Mouse (Mus musculus) CD4-positive naive resting alpha-beta T cell, adult 57 days (primary cell): ENCODE measurements around the gene Cpne9. TPM values are rescaled to one million over a fixed set of nuclear protein-coding genes. Genes with fewer than 3 reads are reported as not detected.

Experiments
- total RNA-seq: library from RNA; stranded (reverse); gene quantifications from one replicate; pipeline ENCODE4 v1.2.4, GENCODE M21; 2023

Cpne9 gene
- 2.9 TPM for total RNA-seq

GRCm38 (mm10) chr6:113282101-113282802 is at the start of gene Cpne9:
TSS of gene Cpne9 (plus strand) at chr6:113282307.

DNA sequence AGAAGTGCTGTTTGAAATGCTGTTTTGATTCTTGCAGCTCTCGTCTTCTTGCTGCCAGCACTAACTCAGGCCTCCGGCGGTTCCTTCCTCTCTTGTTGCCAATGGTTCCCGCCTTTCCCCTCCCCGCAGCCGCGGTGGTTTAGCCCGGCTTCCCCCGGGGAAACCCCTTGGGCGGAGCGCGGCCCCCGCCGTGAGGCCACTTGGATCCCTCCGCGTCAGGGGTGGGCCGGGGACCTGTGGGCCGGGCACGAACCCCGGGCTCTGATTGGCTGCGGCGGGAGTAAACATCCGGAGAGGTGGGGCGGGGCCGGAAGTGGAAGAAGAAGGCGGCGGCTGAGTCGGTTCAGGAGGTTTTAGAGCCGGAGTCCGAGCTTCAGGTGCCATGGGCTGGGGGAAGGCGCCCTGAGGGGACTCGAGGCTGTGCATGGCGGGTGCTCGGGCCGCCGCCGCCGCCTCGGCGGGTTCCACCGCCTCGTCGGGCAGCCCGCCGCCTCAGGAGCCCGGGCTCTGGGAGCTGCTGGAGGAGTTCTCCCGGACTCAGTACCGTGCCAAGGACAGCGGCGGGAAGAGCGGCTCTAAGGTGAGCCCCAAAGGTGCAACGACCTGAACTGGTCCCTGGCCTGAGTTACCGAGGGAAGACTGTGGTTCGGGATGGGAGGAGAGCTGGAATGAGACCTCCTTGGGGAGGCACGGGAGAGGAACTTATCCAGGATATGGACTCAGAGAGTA is 44.4 kb upstream of the Cpne9 start, which contains the start of gene Mtmr14:
Mtmr14 (plus strand) TSS at position 302 of the 729 bp plus-strand sequence.

GRCm38 (mm10) chr6:113306986-113307349 is 24.9 kb downstream of the Cpne9 start, which contains the start of gene Brpf1:
TSS of gene Brpf1 (plus strand) at chr6:113307137.

DNA sequence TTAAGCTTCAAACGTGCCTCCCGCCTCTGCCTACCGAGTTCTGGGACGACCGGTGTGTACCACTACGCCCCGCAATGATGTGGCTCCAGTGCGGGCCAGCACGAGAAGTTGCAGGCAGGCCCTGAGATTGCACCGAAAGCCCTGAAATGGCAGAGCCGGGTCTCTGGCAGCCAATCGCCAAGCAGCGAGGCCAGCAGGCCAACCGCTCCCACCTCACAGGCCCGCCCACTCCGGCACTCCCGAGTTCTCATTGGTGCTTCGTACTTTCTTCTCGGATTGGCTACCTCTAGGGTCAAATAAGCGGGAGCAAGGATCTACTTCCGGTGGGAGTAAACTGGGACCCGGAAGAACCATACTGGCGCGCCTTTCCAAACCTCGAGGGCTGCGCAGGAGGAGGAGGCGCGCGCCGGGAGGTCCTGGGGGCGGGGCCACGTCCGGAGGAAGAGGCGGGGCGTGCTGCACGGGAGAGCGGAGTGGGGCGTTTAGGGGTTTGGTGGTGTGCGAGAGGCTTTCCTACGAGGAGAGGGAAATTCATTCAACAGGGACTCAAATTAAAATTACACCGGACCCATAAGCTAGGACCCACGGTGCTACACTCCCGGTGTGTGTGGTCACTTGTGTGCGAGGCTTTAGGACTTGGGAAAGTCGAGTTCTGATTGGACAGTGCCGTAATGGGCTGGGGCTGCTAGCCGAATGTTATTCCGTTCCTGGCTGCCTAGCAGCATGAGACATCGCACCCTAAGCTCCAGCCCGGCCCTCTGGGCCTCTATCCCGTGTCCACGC is 44.6 kb downstream of the Cpne9 start, which contains the start of gene Ogg1:
Ogg1 (plus strand) TSS at position 440 of the 783 bp plus-strand sequence.

GRCm38 (mm10) chr6:113343177-113344092 is 61.3 kb downstream of the Cpne9 start, which contains the start of gene Camk1:
TSS of gene Camk1 (minus strand) at chr6:113343984.

Other genes starting within 250 kb of the Cpne9 start
- gene Thumpd3, start 236.1 kb upstream of the Cpne9 start, total RNA-seq: 47.7 TPM
- gene Setd5, start 204.9 kb upstream of the Cpne9 start, total RNA-seq: 117 TPM
- gene Lhfpl4, start 86.9 kb upstream of the Cpne9 start, total RNA-seq: 0.44 TPM
- gene Mtmr14, start 44.5 kb upstream of the Cpne9 start, total RNA-seq: 34.8 TPM
- 75.3 TPM for gene Brpf1, start 24.8 kb downstream of the Cpne9 start, total RNA-seq
- 9.0 TPM for gene Ogg1, start 44.7 kb downstream of the Cpne9 start, total RNA-seq
- gene Camk1, start 61.7 kb downstream of the Cpne9 start, total RNA-seq: 0.47 TPM
- gene Tada3, start 95.6 kb downstream of the Cpne9 start, total RNA-seq: 29.1 TPM
- gene Arpc4, start 95.8 kb downstream of the Cpne9 start, total RNA-seq: 232 TPM
- gene Ttll3, start 107.0 kb downstream of the Cpne9 start, total RNA-seq: 58.3 TPM
- 10.6 TPM for gene Rpusd3, start 137.0 kb downstream of the Cpne9 start, total RNA-seq
- gene Cidec, start 153.5 kb downstream of the Cpne9 start, total RNA-seq: not detected
- 18.3 TPM for gene Jagn1, start 160.3 kb downstream of the Cpne9 start, total RNA-seq
- gene Il17re, start 176.2 kb downstream of the Cpne9 start, total RNA-seq: 0.71 TPM
- gene Il17rc, start 189.1 kb downstream of the Cpne9 start, total RNA-seq: 0.35 TPM
- 10.8 TPM for gene Creld1, start 201.0 kb downstream of the Cpne9 start, total RNA-seq
- 0.35 TPM for gene Prrt3, start 219.6 kb downstream of the Cpne9 start, total RNA-seq
- gene Emc3, start 249.3 kb downstream of the Cpne9 start, total RNA-seq: 65.7 TPM
- 0.80 TPM for gene Fancd2, start 249.4 kb downstream of the Cpne9 start, total RNA-seq